Mouse (Mus musculus) heart, postnatal 0 days (tissue): Measurements from ENCODE around the gene Ric1.

Experiments used
- CTCF ChIP-seq: IDR thresholded peaks from 2 replicates; pipeline ENCODE4 v1.5.1; 2016; ENCODE audit warnings: antibody characterized with exemption, control low read depth, low read depth
- EP300 ChIP-seq: IDR thresholded peaks from 2 replicates; pipeline ENCODE4 v1.6.1; 2016; ENCODE audit warnings: antibody characterized with exemption, low read depth

DNA sequence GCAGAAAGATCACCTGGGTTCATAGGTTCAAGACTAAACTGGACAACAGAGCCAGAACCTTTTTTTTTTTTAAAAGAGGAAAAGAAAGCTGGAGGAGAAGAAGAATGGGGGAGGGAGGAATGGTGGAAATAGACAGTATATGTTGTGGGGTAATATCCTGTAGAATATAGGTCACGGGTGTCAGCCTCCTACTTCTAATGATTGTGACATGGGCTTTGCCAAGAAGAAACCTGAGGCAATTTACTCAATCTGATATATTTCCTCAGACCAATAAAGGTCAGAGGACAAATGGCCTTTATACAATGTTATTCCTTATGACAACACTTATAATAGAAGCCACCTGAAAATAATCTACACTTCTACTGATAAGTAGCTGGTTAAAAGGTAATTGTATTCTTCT, 21.7 kb upstream of the Ric1 start:
- TF ChIP-seq CTCF (no peak), EP300 (no peak)
